Comparison of ENCODE assay signal across 35 mouse cellular contexts in the genomic region with DNA sequence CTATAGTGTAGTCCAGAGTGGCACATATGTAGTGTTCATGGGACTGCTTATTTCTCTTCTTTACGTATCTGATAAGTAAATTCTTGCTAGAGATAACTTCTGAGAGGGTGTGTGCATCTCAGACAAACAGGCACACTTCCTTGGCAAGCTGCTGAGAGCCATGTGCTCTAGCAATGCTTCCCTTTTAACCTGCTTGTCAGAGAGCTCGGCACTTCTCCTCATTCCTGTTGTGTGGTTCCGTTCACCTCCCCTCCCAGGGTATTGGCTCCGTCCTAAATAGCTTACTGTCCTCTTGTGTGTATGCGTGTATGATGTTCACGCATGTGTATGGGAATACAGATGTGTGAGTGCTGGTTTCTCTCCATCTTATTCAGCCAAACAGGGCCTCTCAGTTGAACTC.
"Had no signal": no experiment of that assay in that cellular context is flagged by ENCODE, and none has a peak within 500 bp of the region (broad histone marks: within the 10 kb centered on the region; RNA-seq: fewer than 3 reads in every experiment).

No protein-coding gene starts in this region.

- H3K36me3 ChIP-seq: heart, embryonic 12.5 days; heart, embryonic 13.5 days; heart, embryonic 15.5 days; hindbrain, embryonic 10.5 days; hindbrain, embryonic 12.5 days; hindbrain, embryonic 13.5 days; hindbrain, embryonic 15.5 days; intestine, embryonic 15.5 days; kidney, embryonic 15.5 days had no signal

- H3K27ac ChIP-seq: heart, embryonic 13.5 days; heart, embryonic 15.5 days; hindbrain, embryonic 10.5 days; hindbrain, embryonic 12.5 days; hindbrain, embryonic 13.5 days; hindbrain, embryonic 14.5 days; hindbrain, embryonic 15.5 days; hindbrain, postnatal 0 days; intestine, embryonic 15.5 days; kidney, embryonic 15.5 days; kidney, postnatal 0 days; layer of hippocampus, adult 2 months; left cerebral cortex, adult 2 months had no signal

- DNase-seq: heart, postnatal 10 days; heart, postnatal 14 days; heart, postnatal 36 days; heart, postnatal 4 days; kidney, adult 11 months; kidney, adult 18-20 months; kidney, adult 2 months; kidney, adult 8-10 months; kidney, adult 9 months; kidney, postnatal 10 days; kidney, postnatal 14 days; kidney, postnatal 25 days; kidney, postnatal 36 days; kidney, postnatal 4 days; layer of hippocampus, adult 9-11 months; layer of hippocampus, postnatal 36 days had no signal

- H3K4me3 ChIP-seq: heart, embryonic 12.5 days; heart, embryonic 13.5 days; heart, embryonic 15.5 days; hindbrain, embryonic 10.5 days; hindbrain, embryonic 12.5 days; hindbrain, embryonic 13.5 days; hindbrain, embryonic 15.5 days; intestine, embryonic 15.5 days; kidney, embryonic 15.5 days; layer of hippocampus, adult 2 months; left cerebral cortex, adult 2 months had no signal

- H3K4me1 ChIP-seq: heart, embryonic 12.5 days; heart, embryonic 13.5 days; heart, embryonic 15.5 days; hindbrain, embryonic 15.5 days; intestine, embryonic 15.5 days; kidney, embryonic 15.5 days had no signal

- H3K4me2 ChIP-seq: heart, embryonic 11.5 days; heart, embryonic 12.5 days; heart, embryonic 13.5 days; heart, embryonic 15.5 days; hindbrain, embryonic 12.5 days; hindbrain, embryonic 13.5 days; hindbrain, embryonic 14.5 days; hindbrain, embryonic 15.5 days; intestine, embryonic 15.5 days; kidney, embryonic 15.5 days had no signal

- H3K27me3 ChIP-seq: intestine, embryonic 15.5 days had no signal

- H3K9me3 ChIP-seq: heart, embryonic 12.5 days; heart, embryonic 13.5 days; heart, embryonic 15.5 days; hindbrain, embryonic 10.5 days; hindbrain, embryonic 12.5 days; hindbrain, embryonic 13.5 days; hindbrain, embryonic 15.5 days; intestine, embryonic 15.5 days; kidney, embryonic 15.5 days had no signal

- H3K9ac ChIP-seq: heart, embryonic 12.5 days; heart, embryonic 13.5 days; heart, embryonic 15.5 days; hindbrain, embryonic 12.5 days; hindbrain, embryonic 13.5 days; hindbrain, embryonic 14.5 days; hindbrain, embryonic 15.5 days; intestine, embryonic 15.5 days; kidney, embryonic 15.5 days had no signal

- ATAC-seq: hindbrain, embryonic 16.5 days; hindbrain, postnatal 0 days; inflammation-experienced regulatory T-cells, adult 6 months; intestine, embryonic 15.5 days; intestine, embryonic 16.5 days; intestine, postnatal 0 days had no signal
